ENCODE assay signal across 13 mouse cellular contexts in genomic region chr1:135671406-135671805, GRCm38 (mm10). TPM values are rescaled to one million over a fixed set of nuclear protein-coding genes. Genes with fewer than 3 reads are reported as not detected.
A peak's percentile ranks its signal among the peaks of the same experiment; 100 is the strongest.
DNase-seq lines count a peak whose midpoint lies in the region; ATAC-seq and TF ChIP-seq lines count a peak whose summit lies in the region.
"Had no signal": no experiment of that assay in that cellular context is flagged by ENCODE, and none has a peak within 500 bp of the region (broad histone marks: within the 10 kb centered on the region; RNA-seq: fewer than 3 reads in every experiment).

No protein-coding gene starts in this region.

- H3K9ac ChIP-seq in forebrain, postnatal 0 days, result no peak overlapping the region
- H3K9ac ChIP-seq in forebrain, embryonic 12.5 days, result no peak overlapping the region
- H3K9ac ChIP-seq in kidney, postnatal 0 days (ENCODE audit: low read depth, low read length), result no peak overlapping the region
- H3K9ac ChIP-seq in midbrain, embryonic 12.5 days (replicated peaks), result peak overlapping the region; percentile 32; the same call in 1 of the 2 replicates
- H3K9ac ChIP-seq in midbrain, embryonic 15.5 days, result no peak overlapping the region

- H3K27ac ChIP-seq in forebrain, postnatal 0 days (ENCODE audit: low read depth, low read length), result no peak overlapping the region
- H3K27ac ChIP-seq in forebrain, embryonic 12.5 days, result no peak overlapping the region
- no peak overlapping the region for H3K27ac ChIP-seq in kidney, postnatal 0 days
- no peak overlapping the region for H3K27ac ChIP-seq in midbrain, embryonic 12.5 days (replicated peaks)
- H3K27ac ChIP-seq in midbrain, embryonic 15.5 days, result no peak overlapping the region
- H3K27ac ChIP-seq in cortical plate, adult 2 months (ENCODE audit: insufficient read depth, low read length), result no peak overlapping the region

- H3K27me3 ChIP-seq in forebrain, postnatal 0 days (ENCODE audit: insufficient read depth, low read length), result no peaks in the 10 kb centered on the region
- H3K27me3 ChIP-seq in forebrain, embryonic 12.5 days, result peaks cover 3% of the 10 kb centered on the region; the same call in 1 of the 2 replicates
- no peaks in the 10 kb centered on the region for H3K27me3 ChIP-seq in kidney, postnatal 0 days (ENCODE audit: insufficient read depth, low read length)
- H3K27me3 ChIP-seq in midbrain, embryonic 12.5 days, result peaks cover 3% of the 10 kb centered on the region; the same call in 1 of the 2 replicates
- no peaks in the 10 kb centered on the region for H3K27me3 ChIP-seq in midbrain, embryonic 15.5 days (replicated peaks)

- 17% methylated on average over 1 of the region's 1 CpGs for WGBS in forebrain, postnatal 0 days
- 48% methylated on average over 1 of the region's 1 CpGs for WGBS in forebrain, embryonic 12.5 days
- WGBS in kidney, postnatal 0 days, result 43% methylated on average over 1 of the region's 1 CpGs
- WGBS in midbrain, embryonic 12.5 days, result 42% methylated on average over 1 of the region's 1 CpGs
- 26% methylated on average over 1 of the region's 1 CpGs for WGBS in midbrain, embryonic 15.5 days

- ATAC-seq in forebrain, postnatal 0 days, result no peak
- ATAC-seq in forebrain, embryonic 12.5 days (ENCODE audit: low FRiP score), result no peak
- ATAC-seq in kidney, postnatal 0 days (replicated peaks; ENCODE audit: low FRiP score, low read depth), result no peak
- no peak for ATAC-seq in midbrain, embryonic 12.5 days (ENCODE audit: low FRiP score, low read depth)
- no peak for ATAC-seq in midbrain, embryonic 15.5 days (replicated peaks)

- no peak for DNase-seq in forebrain, postnatal 0 days
- no peak for DNase-seq in kidney, postnatal 0 days (ENCODE audit: low spot score)
- no peak for DNase-seq in kidney, postnatal 36 days
- DNase-seq in cerebellum, postnatal 36 days, result no peak
- DNase-seq: adrenal gland, adult 2 months; embryo, embryonic 11 days; spleen, adult 18-20 months; thymus, adult 18-20 months had no signal

- peaks cover 13% of the 10 kb centered on the region for H3K4me1 ChIP-seq in forebrain, postnatal 0 days (ENCODE audit: insufficient read depth)
- H3K4me1 ChIP-seq in forebrain, embryonic 12.5 days, result peaks cover 16% of the 10 kb centered on the region
- H3K4me1 ChIP-seq in kidney, postnatal 0 days (replicated peaks; ENCODE audit: insufficient read depth, low read length), result peaks cover 19% of the 10 kb centered on the region
- H3K4me1 ChIP-seq in midbrain, embryonic 12.5 days, result peaks cover 12% of the 10 kb centered on the region
- peaks cover 17% of the 10 kb centered on the region for H3K4me1 ChIP-seq in midbrain, embryonic 15.5 days
- H3K4me1 ChIP-seq in cortical plate, adult 2 months (ENCODE audit: control insufficient read depth, insufficient read depth, low read length), result peaks cover 3% of the 10 kb centered on the region; the same call in 1 of the 2 replicates

- TF ChIP-seq CTCF in forebrain, postnatal 0 days (IDR thresholded peaks at IDR 0.05; ENCODE audit: low read depth), result peak; percentile 57
- TF ChIP-seq CTCF in kidney, postnatal 0 days (IDR thresholded peaks at IDR 0.05; ENCODE audit: low read depth), result peak; percentile 55
- peak; percentile 23; the same call in 1 of the 2 replicates for TF ChIP-seq CTCF in cortical plate, adult 2 months (IDR thresholded peaks at IDR 0.05; ENCODE audit: extremely low read depth, insufficient read depth, low read length)

- H3K36me3 ChIP-seq in forebrain, postnatal 0 days (ENCODE audit: insufficient read depth), result no peaks in the 10 kb centered on the region
- no peaks in the 10 kb centered on the region for H3K36me3 ChIP-seq in forebrain, embryonic 12.5 days (replicated peaks)
- no peaks in the 10 kb centered on the region for H3K36me3 ChIP-seq in kidney, postnatal 0 days (ENCODE audit: insufficient read depth, low read length)
- H3K36me3 ChIP-seq in midbrain, embryonic 12.5 days, result no peaks in the 10 kb centered on the region
- H3K36me3 ChIP-seq in midbrain, embryonic 15.5 days (replicated peaks), result no peaks in the 10 kb centered on the region
- H3K36me3 ChIP-seq: limb, embryonic 10.5 days had no signal

- TF ChIP-seq POLR2A in cortical plate, adult 2 months (IDR thresholded peaks at IDR 0.05; ENCODE audit: extremely low read depth, insufficient read depth, low read length), result no peak

- H3K4me3 ChIP-seq in forebrain, postnatal 0 days (ENCODE audit: low read depth, low read length), result no peak overlapping the region
- H3K4me3 ChIP-seq in forebrain, embryonic 12.5 days (replicated peaks), result no peak overlapping the region
- no peak overlapping the region for H3K4me3 ChIP-seq in kidney, postnatal 0 days (replicated peaks; ENCODE audit: low read depth, low read length)
- H3K4me3 ChIP-seq in midbrain, embryonic 12.5 days, result no peak overlapping the region
- H3K4me3 ChIP-seq in midbrain, embryonic 15.5 days, result no peak overlapping the region
- no peak overlapping the region for H3K4me3 ChIP-seq in cortical plate, adult 2 months (ENCODE audit: insufficient read depth, low read length)
- H3K4me3 ChIP-seq: limb, embryonic 10.5 days had no signal

- no peaks in the 10 kb centered on the region for H3K9me3 ChIP-seq in forebrain, postnatal 0 days (ENCODE audit: low read length)
- no peaks in the 10 kb centered on the region; the same call in 1 of the 2 replicates for H3K9me3 ChIP-seq in forebrain, embryonic 12.5 days
- H3K9me3 ChIP-seq in kidney, postnatal 0 days (replicated peaks; ENCODE audit: low read length), result no peaks in the 10 kb centered on the region
- H3K9me3 ChIP-seq in midbrain, embryonic 12.5 days, result no peaks in the 10 kb centered on the region
- no peaks in the 10 kb centered on the region for H3K9me3 ChIP-seq in midbrain, embryonic 15.5 days
- H3K9me3 ChIP-seq: limb, embryonic 10.5 days had no signal

- H3K4me2 ChIP-seq in forebrain, postnatal 0 days (ENCODE audit: low read depth), result no peak overlapping the region
- H3K4me2 ChIP-seq in forebrain, embryonic 12.5 days, result no peak overlapping the region
- no peak overlapping the region for H3K4me2 ChIP-seq in kidney, postnatal 0 days (ENCODE audit: low read length)
- no peak overlapping the region for H3K4me2 ChIP-seq in midbrain, embryonic 12.5 days (replicated peaks)
- no peak overlapping the region for H3K4me2 ChIP-seq in midbrain, embryonic 15.5 days

RNA-seq across cellular contexts. Expression of gene Csrp1, which starts 48.5 kb away (rescaled TPM):
- total RNA-seq in forebrain, postnatal 0 days (2014; rRNA removed), result 53.2 and 55.7 TPM in 2 replicates
- 20.8 and 21.0 TPM in 2 replicates for polyA plus RNA-seq in forebrain, postnatal 0 days (2015; fragmentation: Nextera tagmentation; extraction: Ambion mirVana)
- polyA plus RNA-seq in forebrain, embryonic 12.5 days (2016; fragmentation: Nextera tagmentation; extraction: Ambion mirVana), result 31.6 and 33.9 TPM in 2 replicates
- polyA plus RNA-seq in kidney, postnatal 0 days (2015; fragmentation: Nextera tagmentation; extraction: Ambion mirVana), result 189 and 190 TPM in 2 replicates
- polyA plus RNA-seq in midbrain, embryonic 12.5 days (2016; fragmentation: Nextera tagmentation; extraction: Ambion mirVana), result 35.6 and 41.0 TPM in 2 replicates
- 13.9 and 14.7 TPM in 2 replicates for polyA plus RNA-seq in midbrain, embryonic 15.5 days (2015; fragmentation: Nextera tagmentation; extraction: Ambion mirVana)
- polyA plus RNA-seq in cortical plate, adult 2 months (2012; rRNA removed), result 346 and 369 TPM in 2 replicates
